Mouse (Mus musculus) central nervous system, embryonic 14 days (tissue): ENCODE data around the gene Rhox13. TPM values are rescaled to one million over a fixed set of nuclear protein-coding genes. Genes with fewer than 3 reads are reported as not detected.

ENCODE experiments used
- polyA plus RNA-seq: library from polyadenylated mRNA; depleted of rRNA; stranded (reverse); fragments of >200 nt; gene quantifications from 2 replicates; pipeline ENCODE4 v1.2.3, GENCODE M21; 2012; rRNA removed

The Rhox13 gene
- not detected in 2 replicates for polyA plus RNA-seq

DNA sequence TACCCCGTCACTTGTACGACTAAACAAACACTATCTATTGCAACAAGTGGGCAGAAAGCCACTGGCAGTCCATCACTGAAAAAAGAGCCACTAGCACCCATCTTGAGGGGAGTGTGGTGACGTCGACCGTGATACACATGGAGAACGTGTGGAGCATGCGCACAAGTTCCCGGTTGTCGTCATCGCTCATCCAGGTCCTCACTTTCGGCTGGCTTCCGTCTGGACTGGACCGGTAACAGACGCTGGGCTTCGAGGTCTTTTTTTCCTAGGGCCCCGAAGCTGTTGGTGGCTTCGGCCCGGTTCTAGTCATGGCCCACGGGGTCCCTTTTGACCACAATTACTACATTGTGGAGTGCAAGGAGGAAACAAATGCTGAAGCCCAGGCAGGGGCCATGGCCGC is at the start of gene Rhox13:
TSS of gene Rhox13 (plus strand) at position 238 of the 400 bp plus-strand sequence.

DNA sequence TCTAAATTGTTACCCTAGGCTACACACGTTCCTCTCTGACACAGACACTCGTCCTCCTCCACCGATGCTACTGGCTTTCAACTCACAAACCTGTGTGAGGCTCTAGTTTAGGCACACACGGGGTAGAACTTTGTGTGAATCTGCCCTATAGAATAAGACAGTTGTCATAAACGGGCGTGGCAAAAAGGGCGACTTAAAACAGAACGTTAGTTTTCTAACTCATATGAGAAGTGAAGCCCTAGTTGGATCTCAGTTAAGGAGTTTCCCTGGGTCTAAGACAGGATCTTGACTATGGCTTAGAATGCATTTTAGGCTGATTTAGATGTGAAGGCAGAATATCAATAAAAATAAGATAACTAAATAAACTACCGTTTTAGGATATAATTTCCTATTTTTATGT is 36.0 kb upstream of the Rhox13 start, which contains the start of gene Rhox11:
TSS of gene Rhox11 (minus strand) at position 101 of the 400 bp plus-strand sequence.

DNA sequence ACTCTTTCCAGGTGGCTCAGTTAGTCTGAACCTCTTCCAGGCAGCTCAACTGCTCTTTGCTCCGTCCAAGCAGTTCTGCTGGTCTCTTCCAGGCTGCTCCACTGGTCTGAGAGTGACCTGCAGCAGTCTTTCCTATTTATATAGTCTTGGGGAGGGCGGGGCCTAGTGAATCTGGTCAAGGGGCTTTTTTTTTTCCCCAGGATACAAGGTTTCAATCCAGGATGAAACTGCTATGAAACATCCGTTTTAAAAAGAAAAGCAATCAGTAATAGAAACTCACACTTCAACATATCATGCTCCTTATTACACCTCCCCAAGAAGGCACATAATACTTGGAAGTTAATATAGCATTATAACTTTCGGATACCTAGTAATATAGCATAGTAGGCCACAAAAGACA is 10.2 kb upstream of the Rhox13 start, which contains the start of gene Rhox12:
TSS of gene Rhox12 (minus strand) at position 101 of the 400 bp plus-strand sequence.

Other genes starting within 250 kb of the Rhox13 start
- not detected in 2 replicates for gene Rhox8, start 242.3 kb upstream of the Rhox13 start, polyA plus RNA-seq
- gene Rhox7b, start 224.0 kb upstream of the Rhox13 start, polyA plus RNA-seq, result not detected in 2 replicates
- not detected in 2 replicates for gene Rhox9, start 219.4 kb upstream of the Rhox13 start, polyA plus RNA-seq
- gene Btg1-ps1, start 102.4 kb upstream of the Rhox13 start, polyA plus RNA-seq, result not detected in 2 replicates
- gene Btg1-ps2, start 78.1 kb upstream of the Rhox13 start, polyA plus RNA-seq, result not detected in 2 replicates
- gene Rhox10, start 54.7 kb upstream of the Rhox13 start, polyA plus RNA-seq, result not detected in 2 replicates
- not detected in 2 replicates for gene Rhox11, start 36.1 kb upstream of the Rhox13 start, polyA plus RNA-seq
- not detected in 2 replicates for gene Rhox12, start 10.3 kb upstream of the Rhox13 start, polyA plus RNA-seq
- 14.1 and 16.9 TPM in 2 replicates for gene Zbtb33, start 68.6 kb downstream of the Rhox13 start, polyA plus RNA-seq
- 10.6 and 15.6 TPM in 2 replicates for gene Tmem255a, start 131.2 kb downstream of the Rhox13 start, polyA plus RNA-seq
- gene Atp1b4, start 195.0 kb downstream of the Rhox13 start, polyA plus RNA-seq, result 1.0 TPM in 1 of 2 replicates, not detected in the other